Mouse (Mus musculus) intestine, postnatal 0 days (tissue): Measurements from ENCODE around the gene Eno2. TPM values are rescaled to one million over a fixed set of nuclear protein-coding genes. Genes with fewer than 3 reads are reported as not detected.
A peak's percentile ranks its signal among the peaks of the same experiment; 100 is the strongest.

ENCODE experiments used
- ATAC-seq: fragments of 200-750 bp; cut with Nextera tagmentation; 2 replicates; pipeline ENCODE4 v1.8.0; 2017; ENCODE audit warnings: mild to moderate bottlenecking, moderate TSS enrichment, moderate library complexity
- H3K27ac ChIP-seq: fragments of 300-500 bp; sonication (generic); 2 replicates; pipeline ENCODE4 v1.5.1; 2014; ENCODE audit warnings: mild to moderate bottlenecking, low read depth, low read length, moderate library complexity
- H3K27me3 ChIP-seq: fragments of 300-500 bp; sonication (generic); replicated peaks from 2 replicates; pipeline ENCODE4 v1.6.1; 2014; ENCODE audit warnings: low read length, mixed read lengths; ENCODE audit not compliant: control insufficient read depth, insufficient read depth
- H3K36me3 ChIP-seq: fragments of 300-500 bp; sonication (generic); 2 replicates; pipeline ENCODE4 v1.6.1; 2014; ENCODE audit warnings: mild to moderate bottlenecking, moderate library complexity; ENCODE audit not compliant: control insufficient read depth, insufficient read depth
- H3K4me1 ChIP-seq: fragments of 300-500 bp; sonication (generic); replicated peaks from 2 replicates; pipeline ENCODE4 v1.6.1; 2014; ENCODE audit warnings: antibody characterized with exemption, low read length, mixed read lengths; ENCODE audit not compliant: control insufficient read depth, insufficient read depth
- H3K4me2 ChIP-seq: fragments of 300-500 bp; sonication (generic); replicated peaks from 2 replicates; pipeline ENCODE4 v1.6.1; 2014; ENCODE audit warnings: low read depth, mild to moderate bottlenecking, moderate library complexity
- H3K4me3 ChIP-seq: fragments of 300-500 bp; sonication (generic); 2 replicates; pipeline ENCODE4 v1.5.1; 2014; ENCODE audit warnings: low read depth, low read length
- H3K9ac ChIP-seq: fragments of 300-500 bp; sonication (generic); 2 replicates; pipeline ENCODE4 v1.6.1; 2014; ENCODE audit warnings: mild to moderate bottlenecking, low read depth, low read length
- H3K9me3 ChIP-seq: fragments of 300-500 bp; sonication (generic); 2 replicates; pipeline ENCODE4 v1.6.1; 2016; ENCODE audit warnings: mixed run types; ENCODE audit not compliant: control insufficient read depth
- CTCF ChIP-seq: sonication (generic); IDR thresholded peaks from 2 replicates; pipeline ENCODE4 v1.5.1; 2016; ENCODE audit warnings: low read depth, mild to moderate bottlenecking, control low read depth, antibody characterized with exemption, moderate library complexity
- WGBS: fragments of 180-500 bp; shearing (Covaris S2); extraction: QIAGEN DNeasy Blood & Tissue Kit; methylation state at CpG from one replicate; pipeline ENCODE4 v1.1.7; 2014; 5-methylcytosine and 5-hydroxymethylcytosine counted together
- polyA plus RNA-seq: library from polyadenylated mRNA; unstranded; fragments of >200 nt; fragmentation: Nextera tagmentation; extraction: Ambion mirVana; gene quantifications from 2 replicates; pipeline ENCODE4 v1.2.1, GENCODE M21; 2015

The Eno2 gene
- polyA plus RNA-seq, 1 experiment from 2014 or later: 4.6 TPM

DNA sequence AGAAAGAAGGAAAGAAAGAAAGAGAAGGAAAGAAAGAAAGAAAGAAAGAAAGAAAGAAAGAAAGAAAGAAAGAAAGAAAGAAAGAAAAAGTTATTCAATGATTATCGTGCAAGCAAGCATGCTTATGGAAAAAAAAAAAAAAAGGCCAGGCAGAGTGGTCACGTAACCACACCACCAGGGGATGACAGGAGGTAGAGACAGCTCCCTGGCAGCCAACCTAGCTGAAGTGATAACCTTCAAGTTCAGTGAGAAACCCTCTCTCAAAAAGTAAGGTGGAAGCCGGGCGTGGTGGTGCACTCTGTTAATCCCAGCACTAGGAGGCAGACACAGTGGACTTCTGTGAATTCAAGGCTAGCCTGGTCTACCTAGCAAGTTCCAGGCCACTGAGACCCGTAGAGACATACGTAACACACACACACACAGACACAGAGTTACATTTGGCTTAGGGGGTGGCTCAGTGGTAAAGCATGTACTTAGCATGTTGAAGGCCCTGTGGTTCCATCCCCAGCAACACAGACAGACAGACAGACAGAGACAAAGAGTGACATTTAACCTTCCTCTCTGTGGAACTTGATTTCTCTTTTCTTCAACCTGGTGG is 46.5 kb downstream of the Eno2 start:
- Histone ChIP-seq H3K4me1 (no peaks in the 10 kb centered on the region), H3K27me3 (no peaks in the 10 kb centered on the region), H3K9ac (no peak overlapping the region), H3K9me3 (no peaks in the 10 kb centered on the region), H3K4me2 (no peak overlapping the region), H3K27ac (no peak overlapping the region), H3K4me3 (no peak overlapping the region), H3K36me3 (peaks cover 5% of the 10 kb centered on the region; the same call in 1 of the 2 replicates)
- TF ChIP-seq CTCF: no peak
- 77% methylated on average over 6 of the region's 6 CpGs for WGBS
- ATAC-seq: no peak

DNA sequence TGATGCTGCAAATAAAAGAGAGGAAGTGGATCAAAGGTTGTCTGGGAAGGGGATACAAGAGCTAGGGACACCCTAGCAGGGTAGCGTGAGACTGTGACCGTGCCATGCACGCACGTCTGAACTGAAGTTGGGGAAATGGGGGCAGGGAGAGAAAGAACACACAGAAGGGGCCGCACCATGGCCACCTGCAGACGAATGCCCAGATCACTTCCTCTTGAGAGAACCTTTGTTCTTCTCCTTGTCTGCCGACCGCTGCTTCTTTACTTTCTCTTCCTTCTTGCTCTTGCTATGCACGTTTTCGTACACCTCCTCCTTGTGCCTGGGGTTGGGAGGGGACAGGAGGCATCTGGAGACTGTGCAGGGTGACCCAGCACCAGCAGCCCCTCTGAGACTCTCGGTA is 48.6 kb downstream of the Eno2 start:
- Histone ChIP-seq H3K27ac (peak overlapping the region; percentile 97), H3K36me3 (peaks cover 8% of the 10 kb centered on the region), H3K9ac (0 out of 2 replicates have a peak overlapping the region, but pooled peaks have one; percentile 17), H3K27me3 (no peaks in the 10 kb centered on the region), H3K4me2 (peak overlapping the region; percentile 65), H3K9me3 (no peaks in the 10 kb centered on the region), H3K4me1 (no peaks in the 10 kb centered on the region), H3K4me3 (peak overlapping the region; percentile 67; the same call in 1 of the 2 replicates)
- no peak for TF ChIP-seq CTCF
- WGBS: 32% methylated on average over 11 of the region's 11 CpGs
- ATAC-seq: peak; percentile 12; the same call in 1 of the 2 replicates

DNA sequence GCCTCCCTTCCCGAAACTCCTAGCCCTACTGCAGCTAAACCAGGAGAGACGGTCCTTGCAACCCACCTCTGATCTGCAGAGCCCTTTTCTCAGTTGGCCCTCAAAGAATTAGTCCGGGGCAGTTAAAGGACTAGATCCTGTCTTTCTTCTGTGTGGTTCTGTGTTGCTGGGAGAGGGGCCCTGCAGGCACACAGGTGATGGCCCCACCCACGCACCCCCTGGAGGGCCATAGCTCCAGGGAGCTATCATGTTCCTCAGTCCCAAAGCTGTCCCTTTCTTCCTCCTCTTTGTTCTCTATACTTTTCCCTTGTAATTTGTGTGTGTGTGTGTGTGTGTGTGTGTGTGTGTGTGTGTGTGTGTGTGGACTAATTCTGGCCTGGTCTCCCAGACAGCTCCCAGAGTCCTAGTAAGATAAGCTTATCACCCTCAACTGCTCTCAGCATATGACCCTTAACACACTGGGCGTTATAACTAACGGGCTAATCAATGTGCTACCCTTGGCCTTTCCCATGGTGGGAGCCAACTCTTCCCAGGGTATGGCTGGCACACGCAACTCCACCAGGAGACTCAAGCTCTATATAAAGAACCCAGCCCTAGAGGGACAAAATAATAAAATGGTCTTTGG is 50.0 kb downstream of the Eno2 start:
- Histone ChIP-seq H3K27ac (peak overlapping the region; percentile 97), H3K27me3 (no peaks in the 10 kb centered on the region), H3K36me3 (peaks cover 22% of the 10 kb centered on the region), H3K4me1 (no peaks in the 10 kb centered on the region), H3K4me2 (peak overlapping the region; percentile 65), H3K4me3 (peak overlapping the region; percentile 67), H3K9me3 (no peaks in the 10 kb centered on the region), H3K9ac (peak overlapping the region; percentile 78)
- WGBS: 44% methylated on average over 7 of the region's 7 CpGs
- TF ChIP-seq CTCF: peak; percentile 54
- ATAC-seq: peak; percentile 28

DNA sequence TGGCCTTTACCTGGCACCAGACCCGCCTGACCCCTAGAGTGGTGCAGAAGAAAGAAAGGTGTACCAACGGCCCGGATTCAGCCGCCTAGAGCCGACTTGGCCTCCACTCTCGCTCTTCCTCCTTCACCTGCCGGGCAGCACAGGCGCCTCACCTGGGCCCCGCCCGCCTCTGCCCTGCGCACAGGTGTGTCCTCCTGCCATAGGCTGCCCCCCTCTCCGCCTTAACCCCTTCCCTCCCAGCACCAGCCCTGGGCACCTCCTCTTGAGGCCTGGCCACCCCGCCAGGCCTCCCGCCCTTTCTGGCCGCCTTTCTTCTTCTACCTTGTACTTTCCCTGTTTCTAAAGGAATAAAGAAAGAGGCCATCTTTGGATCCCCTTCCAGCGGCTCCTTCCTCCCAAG is 50.8 kb downstream of the Eno2 start:
- no peaks in the 10 kb centered on the region for H3K4me1 ChIP-seq
- peak overlapping the region; percentile 65 for H3K4me2 ChIP-seq
- 33% methylated on average over 15 of the region's 16 CpGs for WGBS
- peak overlapping the region; percentile 97 for H3K27ac ChIP-seq
- H3K9me3 ChIP-seq: no peaks in the 10 kb centered on the region
- no peak for TF ChIP-seq CTCF
- H3K9ac ChIP-seq: peak overlapping the region; percentile 78
- no peaks in the 10 kb centered on the region for H3K27me3 ChIP-seq
- peaks cover 28% of the 10 kb centered on the region for H3K36me3 ChIP-seq
- peak; percentile 88 for ATAC-seq
- peak overlapping the region; percentile 67 for H3K4me3 ChIP-seq

DNA sequence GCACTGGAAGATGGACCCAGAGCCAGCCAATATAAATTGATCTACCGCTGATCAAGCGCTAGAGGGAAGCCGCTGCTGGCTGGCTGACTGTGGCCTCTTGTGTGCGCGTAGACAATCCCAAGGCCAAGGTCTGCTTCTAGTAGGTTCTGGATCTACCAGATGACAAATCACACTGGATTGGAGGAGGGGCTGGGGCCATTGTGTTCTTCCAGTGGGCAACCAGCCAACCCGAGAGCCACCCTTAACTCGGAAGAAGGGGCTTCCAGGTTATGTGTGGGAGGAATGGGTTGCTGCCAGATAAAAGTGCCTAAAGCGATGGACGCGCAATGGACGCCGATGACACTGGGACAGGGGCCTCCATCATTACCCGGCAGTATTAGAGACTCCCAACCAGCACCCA is 51.5 kb downstream of the Eno2 start:
- peaks cover 3% of the 10 kb centered on the region for H3K4me1 ChIP-seq
- TF ChIP-seq CTCF: peak; percentile 31
- peaks cover 28% of the 10 kb centered on the region for H3K36me3 ChIP-seq
- H3K9ac ChIP-seq: peak overlapping the region; percentile 78
- no peaks in the 10 kb centered on the region for H3K9me3 ChIP-seq
- peak overlapping the region; percentile 67 for H3K4me3 ChIP-seq
- 28% methylated on average over 13 of the region's 13 CpGs for WGBS
- peak overlapping the region; percentile 97 for H3K27ac ChIP-seq
- peak overlapping the region; percentile 65 for H3K4me2 ChIP-seq
- peak; percentile 12; the same call in 1 of the 2 replicates for ATAC-seq
- no peaks in the 10 kb centered on the region for H3K27me3 ChIP-seq

DNA sequence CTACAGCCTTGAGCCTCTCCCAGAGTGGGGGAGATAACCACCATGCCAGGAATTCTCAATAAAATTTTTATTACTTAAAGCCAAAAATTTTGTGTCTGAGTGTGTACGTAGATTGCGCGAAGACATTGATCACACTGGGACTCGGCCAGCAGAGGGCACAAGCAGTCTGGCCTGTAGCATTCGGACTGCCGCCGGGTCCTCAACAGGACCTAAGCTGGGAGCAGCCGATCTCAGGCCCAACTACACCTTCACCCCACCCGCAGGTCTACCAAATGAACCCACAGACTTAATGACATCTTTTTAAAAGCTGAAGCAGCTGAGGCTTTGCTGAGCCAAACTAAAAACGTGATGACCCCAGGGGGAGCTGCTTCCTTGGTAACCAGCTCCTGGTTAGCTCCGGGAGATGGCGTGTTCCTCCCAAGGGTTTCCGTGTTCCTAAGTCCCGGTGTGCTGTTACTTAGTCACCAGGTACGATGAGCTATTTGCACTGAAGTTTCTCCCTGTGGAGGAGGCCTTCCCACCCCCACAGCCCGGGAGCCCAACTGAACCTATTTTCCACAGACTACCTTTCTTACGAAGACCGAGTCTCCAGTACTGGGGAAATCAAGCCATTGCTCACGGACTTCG is 52.5 kb downstream of the Eno2 start:
- H3K36me3 ChIP-seq: peaks cover 28% of the 10 kb centered on the region
- H3K4me3 ChIP-seq: peak overlapping the region; percentile 67
- H3K9me3 ChIP-seq: no peaks in the 10 kb centered on the region
- H3K9ac ChIP-seq: peak overlapping the region; percentile 78
- 36% methylated on average over 20 of the region's 20 CpGs for WGBS
- H3K4me1 ChIP-seq: peaks cover 3% of the 10 kb centered on the region
- H3K4me2 ChIP-seq: peak overlapping the region; percentile 65
- peak overlapping the region; percentile 97 for H3K27ac ChIP-seq
- no peak for ATAC-seq
- no peaks in the 10 kb centered on the region for H3K27me3 ChIP-seq
- TF ChIP-seq CTCF: peak; percentile 87
